Mouse (Mus musculus) C3H10T1/2 (cell line): ENCODE data around the gene Mapk8ip2. TPM values are rescaled to one million over a fixed set of nuclear protein-coding genes. Genes with fewer than 3 reads are reported as not detected.

Source experiments
- polyA plus RNA-seq, 2 experiments: library from polyadenylated mRNA; unstranded; fragments of >200 nt; fragmentation: generic; extraction: Trizol; gene quantifications; one replicate each; pipeline ENCODE4 v1.2.1; 2012; ENCODE audit warnings: missing spikeins in 2 of 2

Mapk8ip2 gene
- under 1 TPM in 1 of 2 experiments, not detected in 1; 0.06 TPM for polyA plus RNA-seq

GRCm38 (mm10) chr15:89453865-89454478 is at the start of gene Mapk8ip2:
Gene Mapk8ip2 (plus strand): TSS chr15:89453913.

GRCm38 (mm10) chr15:89410118-89410517 is 43.6 kb upstream of the Mapk8ip2 start, which contains the start of gene Syce3:
Gene Syce3 (minus strand): TSS chr15:89410503.

GRCm38 (mm10) chr15:89425711-89426121 is 28.0 kb upstream of the Mapk8ip2 start, which contains the start of gene Cpt1b:
Gene Cpt1b (minus strand): TSS chr15:89425863.

GRCm38 (mm10) chr15:89429352-89430221 is 24.1 kb upstream of the Mapk8ip2 start, which contains the start of the genes C730034F03Rik, Gm44502 and Chkb:
Gene C730034F03Rik (plus strand): TSS chr15:89429589.
Gene Gm44502 (minus strand): TSS chr15:89429696.
Gene Chkb (minus strand): TSS chr15:89429908.

GRCm38 (mm10) chr15:89477091-89477491 is 23.4 kb downstream of the Mapk8ip2 start, which contains the start of gene Arsa:
Gene Arsa (minus strand): TSS chr15:89477425.

GRCm38 (mm10) chr15:89498961-89499688 is 45.4 kb downstream of the Mapk8ip2 start, which contains the start of gene Shank3:
Gene Shank3 (plus strand): TSS chr15:89499623.

Other genes with a start within 250 kb of the Mapk8ip2 start
- gene Ppp6r2, start 242.4 kb upstream of the Mapk8ip2 start, polyA plus RNA-seq, result 10 to 100 TPM in 1 of 2 experiments, 1 to 10 TPM in 1; 7.8 to 52.7 TPM
- gene Sbf1, start 138.6 kb upstream of the Mapk8ip2 start, polyA plus RNA-seq, result 100 to 1,000 TPM; 132 to 134 TPM
- gene Adm2, start 131.2 kb upstream of the Mapk8ip2 start, polyA plus RNA-seq, result under 1 TPM; 0.02 to 0.04 TPM
- not detected for gene Miox, start 119.5 kb upstream of the Mapk8ip2 start, polyA plus RNA-seq
- gene Lmf2, start 98.3 kb upstream of the Mapk8ip2 start, polyA plus RNA-seq, result 100 to 1,000 TPM in 1 of 2 experiments, 10 to 100 TPM in 1; 80.9 to 141 TPM
- 100 to 1,000 TPM; 197 to 330 TPM for gene Ncaph2, start 98.2 kb upstream of the Mapk8ip2 start, polyA plus RNA-seq
- 10 to 100 TPM; 19.3 to 37.8 TPM for gene Sco2, start 80.1 kb upstream of the Mapk8ip2 start, polyA plus RNA-seq
- 1 to 10 TPM; 3.0 to 3.1 TPM for gene Tymp, start 76.9 kb upstream of the Mapk8ip2 start, polyA plus RNA-seq
- under 1 TPM in 1 of 2 experiments, not detected in 1; 0.17 TPM for gene Odf3b, start 74.6 kb upstream of the Mapk8ip2 start, polyA plus RNA-seq
- gene Klhdc7b, start 69.0 kb upstream of the Mapk8ip2 start, polyA plus RNA-seq, result not detected
- gene Syce3, start 43.4 kb upstream of the Mapk8ip2 start, polyA plus RNA-seq, result not detected
- gene Cpt1b, start 28.1 kb upstream of the Mapk8ip2 start, polyA plus RNA-seq, result 1 to 10 TPM in 1 of 2 experiments, under 1 TPM in 1; 0.13 to 1.8 TPM
- 1 to 10 TPM in 1 of 2 experiments, under 1 TPM in 1; 0.19 to 1.8 TPM for gene C730034F03Rik, start 24.3 kb upstream of the Mapk8ip2 start, polyA plus RNA-seq
- under 1 TPM in 1 of 2 experiments, not detected in 1; 0.20 TPM for gene Gm44502, start 24.2 kb upstream of the Mapk8ip2 start, polyA plus RNA-seq
- 10 to 100 TPM; 28.5 to 71.8 TPM for gene Chkb, start 24.0 kb upstream of the Mapk8ip2 start, polyA plus RNA-seq
- 10 to 100 TPM; 15.9 to 95.8 TPM for gene Arsa, start 23.5 kb downstream of the Mapk8ip2 start, polyA plus RNA-seq
- gene Shank3, start 45.7 kb downstream of the Mapk8ip2 start, polyA plus RNA-seq, result under 1 TPM in 1 of 2 experiments, not detected in 1; 0.07 TPM
- not detected for gene Acr, start 114.4 kb downstream of the Mapk8ip2 start, polyA plus RNA-seq
- 10 to 100 TPM; 10.2 to 34.3 TPM for gene Rabl2, start 138.0 kb downstream of the Mapk8ip2 start, polyA plus RNA-seq